Mouse (Mus musculus): ENCODE data around the gene Ugt2b5.
A peak's percentile ranks its signal among the peaks of the same experiment; 100 is the strongest.
"Not testable (repeated sequence)": the region's sequence is repeated elsewhere in the genome, so short reads cannot be mapped to it uniquely, and the experiment has no call there.

Ugt2b5 gene

GRCm38 (mm10) chr5:87140196-87140595 lies at the start of gene Ugt2b5:
Gene Ugt2b5, minus strand, starts transcription at chr5:87140318.
- DNase-seq (ENCODE audit: low spot score) = not testable (repeated sequence)

- not testable (repeated sequence) for DNase-seq (ENCODE audit: low spot score)
These were observed 35.7 kb upstream of the Ugt2b5 start for GRCm38 (mm10) chr5:87175780-87176179.

GRCm38 (mm10) chr5:87174671-87175070 lies 34.6 kb upstream of the Ugt2b5 start:
- DNase-seq (ENCODE audit: low spot score) = no peak

- DNase-seq (ENCODE audit: low spot score) = no peak
These were observed 7.8 kb upstream of the Ugt2b5 start for GRCm38 (mm10) chr5:87147741-87148454.

GRCm38 (mm10) chr5:87142865-87143456 lies 2.8 kb upstream of the Ugt2b5 start:
- DNase-seq (ENCODE audit: low spot score) = peak; percentile 26

GRCm38 (mm10) chr5:87103697-87104096 lies 36.4 kb downstream of the Ugt2b5 start:
- DNase-seq (ENCODE audit: low spot score) = not testable (repeated sequence)

GRCm38 (mm10) chr5:87092346-87093027 lies 47.6 kb downstream of the Ugt2b5 start, which contains the start of gene Ugt2b36:
Gene Ugt2b36, minus strand, starts transcription at chr5:87092555.
- DNase-seq (ENCODE audit: low spot score) = no peak

GRCm38 (mm10) chr5:87091111-87091510 lies 49.0 kb downstream of the Ugt2b5 start:
- DNase-seq (ENCODE audit: low spot score) = no peak

GRCm38 (mm10) chr5:87089264-87089663 lies 50.9 kb downstream of the Ugt2b5 start:
- no peak for DNase-seq (ENCODE audit: low spot score)

GRCm38 (mm10) chr5:87086269-87086668 lies 53.8 kb downstream of the Ugt2b5 start:
- no peak for DNase-seq (ENCODE audit: low spot score)

All from layer of hippocampus, adult 9-10 months (tissue).